Mouse (Mus musculus) thymus, adult 2 months (tissue): Measurements from ENCODE around the gene Gzmm.

Experiments used
- CTCF ChIP-seq: fragments of 200-500 bp; IDR thresholded peaks from 2 replicates; pipeline ENCODE4 v1.5.1; 2012; ENCODE audit warnings: mild to moderate bottlenecking, control low read depth, low read length, moderate library complexity, borderline replicate concordance; ENCODE audit not compliant: control insufficient read depth, poor library complexity, insufficient read depth; ENCODE audit errors: extremely low read depth
- POLR2A ChIP-seq: fragments of 200-500 bp; IDR thresholded peaks from 2 replicates; pipeline ENCODE4 v1.6.1; 2012; ENCODE audit warnings: mild to moderate bottlenecking, low read length, control low read depth, moderate library complexity; ENCODE audit not compliant: control insufficient read depth, poor library complexity, insufficient read depth; ENCODE audit errors: extremely low read depth

DNA sequence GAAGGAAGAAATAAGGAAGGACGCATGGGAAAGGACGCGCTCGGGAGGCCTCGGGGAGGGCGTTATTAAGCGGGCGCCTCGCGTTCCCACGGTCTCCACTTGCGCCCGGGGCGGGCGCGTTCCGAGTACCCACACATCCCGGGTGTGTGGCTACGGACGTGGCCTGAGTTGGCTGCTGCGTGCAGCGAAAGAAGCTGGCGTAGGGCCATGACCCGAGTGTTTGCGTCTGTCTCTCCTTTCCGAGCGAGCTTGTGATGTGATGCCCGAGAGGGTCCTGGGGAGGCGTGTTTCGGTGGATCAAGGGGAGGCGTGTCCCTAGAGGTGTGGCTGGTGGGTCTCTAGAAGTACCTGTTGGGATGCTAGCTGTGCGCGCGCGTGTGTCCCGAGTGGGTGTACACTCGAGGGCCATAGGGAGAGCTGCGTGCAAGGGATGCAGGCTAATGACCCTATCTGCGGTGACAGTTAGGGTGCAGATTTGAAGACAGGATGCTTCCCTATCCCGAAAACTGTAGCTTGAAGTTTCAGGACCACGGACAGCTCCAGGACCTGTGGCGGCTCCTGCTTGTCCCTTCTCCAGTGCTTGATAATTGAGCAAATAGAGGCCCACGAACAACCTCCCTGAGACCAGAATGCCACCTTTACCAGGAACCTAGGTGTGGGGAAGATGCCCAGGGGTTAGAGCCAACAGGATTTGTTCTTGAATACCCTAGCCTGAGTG is 29.0 kb downstream of the Gzmm start:
- TF ChIP-seq CTCF (no peak), POLR2A (no peak)
